11 mouse cellular contexts compared by ENCODE assay signal in the genomic region with DNA sequence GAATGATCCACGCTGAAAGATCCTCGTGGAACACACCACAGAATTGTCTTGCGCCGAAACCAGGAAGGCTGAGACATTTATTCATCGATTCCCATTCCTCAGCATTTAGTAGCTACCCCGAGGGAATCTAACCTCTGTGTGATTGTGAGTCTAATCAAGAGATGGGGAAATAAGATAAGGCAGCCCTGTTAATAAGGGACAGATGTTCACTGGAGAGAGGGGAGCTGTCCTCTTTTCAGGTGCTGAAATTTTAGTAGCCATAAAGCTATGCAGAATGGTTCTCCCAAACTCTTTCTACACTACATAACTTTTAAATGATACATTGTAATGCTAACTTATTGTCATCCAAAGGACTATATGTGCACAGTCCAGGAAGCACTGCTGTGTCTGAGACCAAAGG.
DNase-seq lines count a peak whose midpoint lies in the region; ATAC-seq and TF ChIP-seq lines count a peak whose summit lies in the region.
"Had no signal": no experiment of that assay in that cellular context is flagged by ENCODE, and none has a peak within 500 bp of the region (broad histone marks: within the 10 kb centered on the region; RNA-seq: fewer than 3 reads in every experiment).

No protein-coding gene starts in this region.

- no peak overlapping the region for H3K9ac ChIP-seq in limb, embryonic 11.5 days (ENCODE audit: low read length)
- no peak overlapping the region for H3K9ac ChIP-seq in ES-E14 (ENCODE audit: insufficient read depth, low read depth, low read length, poor library complexity, severe bottlenecking)
- H3K9ac ChIP-seq: forebrain, embryonic 15.5 days; midbrain, embryonic 12.5 days had no signal

- WGBS in limb, embryonic 11.5 days, result 44% methylated on average over 6 of the region's 6 CpGs
- 61% methylated on average over 6 of the region's 6 CpGs for WGBS in limb, embryonic 10.5 days

- H3K4me2 ChIP-seq in limb, embryonic 11.5 days (ENCODE audit: low read depth, severe bottlenecking), result no peak overlapping the region
- H3K4me2 ChIP-seq: forebrain, embryonic 15.5 days; midbrain, embryonic 12.5 days had no signal

- no peaks in the 10 kb centered on the region for H3K9me3 ChIP-seq in limb, embryonic 11.5 days (ENCODE audit: control insufficient read depth, low read length)
- H3K9me3 ChIP-seq in limb, embryonic 10.5 days (replicated peaks), result no peaks in the 10 kb centered on the region
- no peaks in the 10 kb centered on the region for H3K9me3 ChIP-seq in ES-E14 (ENCODE audit: control insufficient read depth, insufficient read depth, low read depth, low read length)
- H3K9me3 ChIP-seq: forebrain, embryonic 15.5 days; midbrain, embryonic 12.5 days had no signal

- H3K4me3 ChIP-seq in limb, embryonic 11.5 days (ENCODE audit: low read depth, low read length), result no peak overlapping the region
- no peak overlapping the region for H3K4me3 ChIP-seq in limb, embryonic 10.5 days
- no peak overlapping the region for H3K4me3 ChIP-seq in ES-E14 (ENCODE audit: insufficient read depth in 1 of 2, low read depth in 1 of 2, low read length in 2 of 2, poor library complexity in 1 of 2, severe bottlenecking in 1 of 2)
- H3K4me3 ChIP-seq: forebrain, embryonic 15.5 days; midbrain, embryonic 12.5 days had no signal

- DNase-seq in limb, embryonic 11.5 days (ENCODE audit: low spot score), result peak; percentile 45
- no peak for DNase-seq in limb, embryonic 10.5 days (ENCODE audit: low spot score)
- peak; percentile 40 for DNase-seq in ES-E14 (ENCODE audit: low read depth, low spot score)
- DNase-seq in ZHBTc4 (ENCODE audit: low read depth, low spot score), result peak; percentile 54
- peak; percentile 44 for DNase-seq in hindlimb bud, embryonic 11.5 days (ENCODE audit: extremely low spot score, low read depth, low spot score)
- DNase-seq in gastrocnemius, adult 18-20 months (ENCODE audit: low spot score), result no peak
- DNase-seq: gastrocnemius, postnatal 14 days had no signal

- ATAC-seq in limb, embryonic 11.5 days (ENCODE audit: insufficient number of reproducible peaks, low FRiP score, low TSS enrichment, low read depth), result no peak
- no peak for ATAC-seq in granulocyte monocyte progenitor cell, adult 5-6 weeks (replicated peaks; ENCODE audit: poor library complexity, severe bottlenecking)
- ATAC-seq: forebrain, embryonic 15.5 days; hindbrain, postnatal 0 days had no signal

- H3K27me3 ChIP-seq in limb, embryonic 11.5 days (ENCODE audit: control insufficient read depth, insufficient read depth, low read length), result no peaks in the 10 kb centered on the region
- H3K27me3 ChIP-seq in limb, embryonic 10.5 days (ENCODE audit: low read depth, poor library complexity, severe bottlenecking), result no peaks in the 10 kb centered on the region
- H3K27me3 ChIP-seq: forebrain, embryonic 15.5 days; midbrain, embryonic 12.5 days had no signal

- H3K4me1 ChIP-seq in limb, embryonic 11.5 days (ENCODE audit: control insufficient read depth, insufficient read depth, low read length), result no peaks in the 10 kb centered on the region
- no peaks in the 10 kb centered on the region for H3K4me1 ChIP-seq in limb, embryonic 10.5 days
- no peaks in the 10 kb centered on the region for H3K4me1 ChIP-seq in ES-E14 (ENCODE audit: control insufficient read depth in 2 of 2, insufficient read depth in 2 of 2, low read length in 2 of 2, poor library complexity in 1 of 2)
- H3K4me1 ChIP-seq: forebrain, embryonic 15.5 days; midbrain, embryonic 12.5 days had no signal

- in situ Hi-C loops in ES-E14 (cut with MboI; ENCODE audit: low sequenced_read_pairs in 2 of 2, unreplicated experiment in 2 of 2), result no loop called here

- no peak overlapping the region for H3K27ac ChIP-seq in limb, embryonic 11.5 days (replicated peaks; ENCODE audit: low read depth, low read length)
- H3K27ac ChIP-seq in limb, embryonic 10.5 days, result no peak overlapping the region
- no peak overlapping the region for H3K27ac ChIP-seq in ES-E14 (ENCODE audit: insufficient read depth, low read depth, low read length, poor library complexity, severe bottlenecking)
- H3K27ac ChIP-seq: forebrain, embryonic 15.5 days; hindbrain, postnatal 0 days; midbrain, embryonic 12.5 days had no signal

- no peaks in the 10 kb centered on the region for H3K36me3 ChIP-seq in limb, embryonic 11.5 days (ENCODE audit: control insufficient read depth, insufficient read depth, low read length)
- no peaks in the 10 kb centered on the region for H3K36me3 ChIP-seq in limb, embryonic 10.5 days
- H3K36me3 ChIP-seq in ES-E14 (ENCODE audit: control insufficient read depth, insufficient read depth, low read length, poor library complexity, severe bottlenecking), result no peaks in the 10 kb centered on the region
- H3K36me3 ChIP-seq: forebrain, embryonic 15.5 days; midbrain, embryonic 12.5 days had no signal

TF ChIP-seq in ES-E14, 5 proteins besides CTCF, POLR2A, EP300 and RAD21:
- TF ChIP-seq MAFK (IDR thresholded peaks at IDR 0.05; ENCODE audit: insufficient read depth, low read depth, low read length) (no peak), ZNF384 (IDR thresholded peaks at IDR 0.05; ENCODE audit: low read depth, low read length) (no peak), CHD2 (IDR thresholded peaks at IDR 0.05; ENCODE audit: low read depth, low read length) (no peak), HCFC1 (IDR thresholded peaks at IDR 0.05; ENCODE audit: borderline replicate concordance, insufficient read depth, low read length) (no peak), ZC3H11A (IDR thresholded peaks at IDR 0.05; ENCODE audit: borderline replicate concordance, low read depth, low read length) (no peak)

Comparison
In these comparisons a context has a peak if more than half of its experiments do, and no peak if none do; other contexts are left out.
1. DNase-seq: peak in limb, embryonic 11.5 days (single experiment), ES-E14 (single experiment), ZHBTc4 (single experiment) and hindlimb bud, embryonic 11.5 days (single experiment); none in limb, embryonic 10.5 days (single experiment) and gastrocnemius, adult 18-20 months (single experiment).